Mouse (Mus musculus): ENCODE measurements around the gene Hoxa11.

The Hoxa11 gene

GRCm38 (mm10) chr6:52247766-52248637 is 2.4 kb upstream of the Hoxa11 start:
- DNase-seq, result no peak

DNA sequence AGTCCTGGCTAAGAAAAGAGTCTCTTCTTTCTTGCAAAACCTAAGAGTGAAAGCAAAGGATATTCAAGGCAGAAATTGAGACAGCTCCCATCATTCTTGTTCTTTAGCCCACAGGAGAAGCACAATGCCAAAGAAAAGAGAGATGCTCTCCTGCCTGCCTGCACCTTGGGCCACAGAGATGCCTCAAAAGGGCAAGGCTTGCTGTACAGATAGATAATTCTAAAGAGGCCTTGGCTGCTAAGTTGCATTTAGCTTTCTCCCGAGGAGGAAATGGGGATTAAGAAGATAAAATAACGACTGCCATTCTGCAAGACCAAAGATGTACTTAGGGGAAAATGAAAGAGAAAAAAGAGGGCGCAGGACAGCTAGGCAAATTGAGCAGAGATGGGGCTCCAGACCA is 1.3 kb upstream of the Hoxa11 start:
- no peak for DNase-seq

GRCm38 (mm10) chr6:52246403-52246803 is 793 bp upstream of the Hoxa11 start:
- DNase-seq, result no peak

GRCm38 (mm10) chr6:52245040-52245756 is 412 bp downstream of the Hoxa11 start:
- DNase-seq, result no peak

DNA sequence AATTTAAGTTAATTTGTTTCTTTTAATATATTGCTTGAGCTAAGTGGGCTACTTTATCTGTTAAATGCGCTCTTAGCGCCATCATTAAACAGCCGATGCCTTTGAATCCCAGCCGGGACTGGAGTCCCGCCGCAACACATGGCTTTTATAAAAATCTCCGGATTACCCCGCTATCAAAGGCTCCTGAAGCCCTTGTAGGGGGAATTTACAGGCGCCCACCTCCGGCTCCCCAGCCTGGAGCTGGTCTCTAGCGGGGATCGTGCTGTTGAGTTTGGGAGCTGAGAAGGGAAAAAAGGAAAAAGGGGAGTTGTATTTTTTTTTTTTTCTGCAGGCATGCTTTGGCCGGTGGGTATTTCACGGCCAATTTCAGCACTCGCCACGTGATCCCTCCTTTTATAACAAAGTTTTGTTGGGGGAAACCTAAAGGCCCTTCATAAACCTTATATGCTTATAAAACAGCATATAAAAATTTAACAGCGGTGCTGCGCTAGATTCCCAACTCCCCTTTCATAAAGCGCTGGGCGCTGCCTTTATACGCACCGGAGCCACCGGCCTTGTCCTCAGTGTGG is 1.1 kb downstream of the Hoxa11 start:
- DNase-seq, result no peak

DNA sequence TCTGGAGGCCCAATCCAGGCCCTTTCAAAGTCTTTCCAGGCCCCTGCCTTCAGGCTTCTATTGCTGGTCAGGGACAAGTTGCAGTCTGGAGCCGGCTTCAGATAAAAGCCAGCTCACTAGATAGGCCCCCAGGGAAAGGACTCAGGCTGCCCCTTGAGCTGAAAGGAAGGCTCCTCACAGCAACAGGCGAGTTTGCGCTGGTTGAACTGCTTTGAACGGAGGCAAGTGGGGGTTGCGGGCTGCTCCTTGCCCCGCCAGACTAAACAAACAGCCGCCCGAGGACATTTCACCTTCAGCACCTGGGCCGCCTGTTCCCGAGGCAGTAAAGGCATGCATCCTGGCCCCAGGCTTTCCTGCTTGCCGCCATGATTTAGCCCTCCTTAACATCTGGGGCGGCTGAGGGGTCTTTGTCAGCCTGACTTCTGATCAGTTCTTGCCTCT is 1.9 kb downstream of the Hoxa11 start:
- DNase-seq, result no peak

- DNase-seq, result no peak
Observed at GRCm38 (mm10) chr6:52242801-52243332, 2.7 kb downstream of the Hoxa11 start.

DNA sequence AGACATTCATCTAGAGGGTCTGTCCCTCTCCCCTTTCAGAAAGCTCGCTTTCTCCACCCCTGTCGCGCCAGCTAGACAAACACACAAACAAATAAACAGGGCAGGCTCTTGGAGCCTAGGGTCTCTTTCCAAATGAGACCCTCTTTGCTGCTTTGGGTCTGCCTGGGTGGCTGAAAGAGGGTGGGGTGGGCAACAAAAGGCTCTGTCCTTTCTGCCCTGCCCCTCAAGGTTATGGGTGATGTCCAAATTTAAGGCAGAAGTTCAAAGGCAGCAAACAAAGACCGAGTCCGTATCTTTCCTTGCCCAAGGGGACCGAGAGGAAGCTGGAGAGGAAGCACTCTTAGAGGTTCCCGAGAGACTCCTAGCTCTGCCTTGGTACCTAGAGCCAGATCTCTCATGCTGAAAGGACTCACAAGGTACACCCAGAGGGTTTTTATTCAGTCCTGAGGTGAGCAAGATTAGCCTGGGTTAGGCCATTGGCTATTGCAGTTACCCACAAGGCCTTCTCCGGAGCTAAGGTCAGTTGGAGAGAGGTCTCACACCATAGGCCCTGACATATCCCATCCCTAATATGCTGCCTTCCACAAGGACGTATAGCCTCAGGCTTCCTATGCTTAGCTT is 4.5 kb downstream of the Hoxa11 start:
- DNase-seq, result no peak

DNA sequence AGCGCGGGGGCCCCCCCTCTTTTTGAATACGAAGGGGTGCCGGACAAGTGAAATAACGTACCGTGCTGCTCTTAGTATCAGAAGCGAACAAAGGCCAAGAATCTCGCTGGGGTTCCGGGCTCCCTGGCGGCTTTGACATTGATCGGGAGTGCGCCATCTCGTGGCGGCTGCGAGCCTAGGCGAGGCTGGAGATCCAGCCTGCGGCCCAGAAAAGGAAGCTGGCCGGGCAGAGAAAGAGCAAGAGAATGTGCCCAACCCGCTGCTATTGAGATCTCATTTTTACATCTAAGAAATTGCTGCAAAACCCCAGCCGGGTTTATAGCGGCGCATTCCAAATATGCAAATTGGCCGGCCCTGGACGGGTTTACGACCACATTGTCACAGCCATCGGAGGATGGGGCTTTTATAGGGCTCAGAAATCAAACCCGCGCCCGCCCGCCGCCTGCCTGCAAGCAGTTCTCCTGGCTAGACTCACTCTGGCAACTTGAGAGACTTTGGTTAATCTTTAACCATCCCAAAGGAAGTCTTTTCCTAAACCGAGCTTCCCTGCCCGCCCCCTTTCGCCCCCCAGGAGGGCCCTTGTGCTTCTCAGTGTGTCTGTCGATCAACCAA is 5.1 kb downstream of the Hoxa11 start, which contains the start of gene Hoxa10:
Gene Hoxa10 (minus strand): TSS at position 466 of the 612 bp plus-strand sequence.
- no peak for DNase-seq

- no peak for DNase-seq
Observed at GRCm38 (mm10) chr6:52239625-52240388, 5.8 kb downstream of the Hoxa11 start.

- DNase-seq, result no peak
Observed at GRCm38 (mm10) chr6:52238976-52239375, 6.6 kb downstream of the Hoxa11 start.

GRCm38 (mm10) chr6:52238155-52238545 is 7.5 kb downstream of the Hoxa11 start:
- no peak for DNase-seq

DNA sequence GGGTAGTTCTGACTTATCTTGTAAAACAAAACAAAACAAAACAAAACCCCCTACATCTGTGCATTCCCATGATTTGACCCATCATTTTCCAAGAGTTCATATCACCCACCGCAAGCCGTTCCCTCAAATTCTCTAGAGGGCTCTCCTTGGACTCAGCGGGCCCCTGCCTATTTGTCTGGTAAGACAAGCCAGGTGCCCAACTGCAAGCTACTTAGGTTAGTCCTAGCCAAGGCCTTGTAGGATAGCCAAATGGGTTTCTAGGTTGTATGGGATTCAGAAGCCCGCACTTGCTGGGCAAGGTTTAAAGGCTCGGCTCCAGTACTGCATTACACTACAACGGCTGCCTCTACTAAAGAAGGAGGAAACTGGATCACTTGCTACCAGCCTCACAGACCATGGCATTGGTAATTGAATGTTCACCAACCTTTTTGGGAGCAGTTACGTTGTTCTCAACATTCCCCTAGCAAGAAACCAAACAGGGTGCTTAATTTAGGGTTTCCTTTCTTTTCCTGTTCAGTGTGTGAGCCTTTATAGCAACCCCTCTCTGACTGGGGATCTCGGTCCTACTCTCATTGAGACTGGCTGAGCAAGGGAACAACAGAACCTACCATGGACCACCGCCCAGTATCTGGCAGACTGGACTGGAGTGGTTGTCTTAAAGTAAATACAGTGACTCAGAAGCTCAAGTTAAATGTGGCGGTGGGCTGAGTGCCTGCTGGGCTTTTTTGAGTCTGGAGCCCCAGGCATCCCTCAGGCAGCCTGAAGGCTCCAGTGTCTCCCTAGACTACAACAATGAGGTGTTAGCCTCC is 8.1 kb downstream of the Hoxa11 start:
- DNase-seq, result no peak

DNA sequence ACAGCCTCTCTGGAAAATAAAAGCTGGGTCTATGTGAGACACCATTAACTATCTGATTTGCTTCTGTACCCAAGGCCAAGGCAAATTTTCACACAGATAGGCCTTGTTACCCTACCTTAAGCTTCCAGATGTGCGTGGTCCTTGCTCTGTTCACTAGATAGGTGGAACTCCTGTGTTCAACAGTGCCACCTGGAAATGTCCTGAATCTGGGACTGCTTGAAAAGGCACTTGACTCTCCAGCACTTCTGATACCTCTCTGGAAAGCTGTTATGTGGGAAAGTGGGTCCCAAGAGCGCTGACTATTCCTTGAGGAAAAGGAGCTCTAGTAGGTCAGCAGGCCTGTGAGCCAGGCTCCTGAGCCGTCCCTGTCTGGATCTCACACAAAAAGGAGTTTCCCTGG is 8.8 kb downstream of the Hoxa11 start:
- no peak for DNase-seq

DNA sequence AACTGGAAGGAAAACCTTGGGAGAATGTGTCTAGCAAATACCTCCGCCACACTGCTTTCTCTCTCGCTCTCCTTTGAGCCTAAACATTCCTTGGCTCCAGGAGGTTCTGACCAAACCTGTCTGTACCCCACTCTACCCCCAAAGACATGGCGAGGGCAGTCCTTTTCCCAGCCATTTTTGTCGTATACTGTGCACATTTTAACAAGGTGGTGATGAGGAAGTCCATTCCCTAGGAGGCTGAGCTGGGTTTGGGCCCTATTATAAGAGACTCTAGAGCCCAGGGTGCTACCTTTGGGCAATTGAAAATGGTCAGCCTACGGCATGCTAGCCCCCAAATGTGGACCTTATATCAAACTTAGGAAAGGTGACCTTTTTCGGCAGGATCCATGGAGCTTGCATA is 9.7 kb downstream of the Hoxa11 start:
- DNase-seq, result no peak

DNA sequence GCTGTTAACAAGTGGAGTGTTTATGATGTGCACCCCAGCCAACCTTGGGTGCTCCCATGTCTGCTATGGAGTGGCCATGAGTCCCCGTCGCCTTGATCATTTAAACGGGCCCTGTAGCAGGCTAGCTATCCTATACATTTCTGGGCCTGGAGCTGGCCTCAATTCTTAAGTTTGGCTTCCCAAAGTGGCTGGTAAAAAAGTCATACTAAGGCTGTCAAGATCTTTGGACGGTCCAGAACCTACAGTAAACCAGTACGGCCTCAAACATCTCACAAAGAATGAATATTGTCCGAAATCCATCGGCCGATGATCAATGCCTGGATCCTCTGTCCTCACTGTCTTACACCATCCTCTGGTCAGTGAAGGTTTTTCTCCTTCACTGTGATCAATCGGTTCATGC is 10.3 kb downstream of the Hoxa11 start:
- no peak for DNase-seq

GRCm38 (mm10) chr6:52234428-52235140 is 11.0 kb downstream of the Hoxa11 start:
- DNase-seq, result no peak

DNA sequence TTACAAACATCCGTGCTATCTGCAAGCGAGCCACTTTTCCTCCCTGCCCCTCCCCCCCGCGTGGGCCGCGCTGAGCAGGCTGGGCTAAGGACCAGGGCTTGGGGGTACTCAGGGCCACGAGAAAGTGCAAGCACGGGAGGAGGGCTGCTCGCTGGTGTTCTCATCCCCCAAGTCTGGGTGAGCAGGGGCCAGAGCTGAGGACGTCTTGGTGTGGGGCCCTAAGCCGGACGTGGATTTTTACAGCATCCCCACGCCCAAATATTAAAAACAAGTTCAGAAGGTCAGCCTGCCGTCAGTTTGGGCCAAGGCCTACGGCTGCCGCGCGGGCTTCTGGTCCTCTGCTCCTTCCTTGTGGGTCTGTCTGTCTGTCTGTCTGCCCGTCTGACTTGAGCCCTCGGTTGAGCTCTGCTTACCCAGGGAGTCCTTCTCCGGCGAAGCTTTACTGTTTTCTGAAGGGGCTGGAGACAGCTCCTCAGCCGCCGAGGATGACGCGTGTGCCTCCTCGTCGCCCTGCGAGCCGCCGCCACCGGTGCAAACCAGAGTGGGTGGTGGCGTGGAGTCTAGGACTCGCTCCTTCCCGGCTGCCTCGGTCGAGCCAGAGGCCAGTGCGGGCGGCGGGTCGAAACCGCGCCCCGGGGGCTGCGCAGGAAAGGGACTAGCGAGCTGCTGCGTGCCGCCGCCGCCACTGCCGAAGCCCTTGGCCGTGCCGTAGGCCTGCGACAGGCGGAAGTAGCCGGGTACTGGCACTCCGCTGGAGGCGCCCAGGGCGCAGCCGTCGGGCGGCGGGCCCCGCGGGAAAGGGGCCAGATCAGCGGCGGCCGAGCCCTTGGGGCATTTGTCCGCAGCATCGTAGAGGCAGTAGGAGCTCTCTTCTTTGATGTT is 11.8 kb downstream of the Hoxa11 start:
- no peak for DNase-seq

- no peak for DNase-seq
Observed at GRCm38 (mm10) chr6:52232984-52233545, 12.5 kb downstream of the Hoxa11 start.
